Mouse (Mus musculus): ENCODE measurements at regions not wholly inside any gene's neighbourhood (a gene's known extent, or its start where the extent isn't known, plus 50 kb on each side); places are given as distances from the start of the nearest gene placed in this dataset.
"Not testable (repeated sequence)": the region's sequence is repeated elsewhere in the genome, so short reads cannot be mapped to it uniquely, and the experiment has no call there.

- H3K9ac ChIP-seq (replicated peaks; ENCODE audit: low read depth, low read length) = peak overlapping the region; percentile 56
- no peaks in the 10 kb centered on the region for H3K27me3 ChIP-seq (ENCODE audit: control insufficient read depth, insufficient read depth, low read length)
- H3K36me3 ChIP-seq (ENCODE audit: control insufficient read depth, insufficient read depth, low read length) = no peaks in the 10 kb centered on the region
- H3K27ac ChIP-seq (ENCODE audit: low read depth, low read length) = peak overlapping the region; percentile 92
- 1% methylated on average over 38 of the region's 38 CpGs for WGBS
- no peaks in the 10 kb centered on the region for H3K9me3 ChIP-seq (ENCODE audit: control insufficient read depth, low read length)
- peak overlapping the region; percentile 74 for H3K4me2 ChIP-seq (ENCODE audit: low read depth, low read length)
- peak; percentile 93 for ATAC-seq (ENCODE audit: low read depth)
- H3K4me3 ChIP-seq (ENCODE audit: low read depth, low read length) = peak overlapping the region; percentile 38
- peaks cover 16% of the 10 kb centered on the region; the same call in 1 of the 2 replicates for H3K4me1 ChIP-seq (ENCODE audit: control insufficient read depth, insufficient read depth, low read length)
Observed at GRCm38 (mm10) chr13:83744981-83745555, 241.2 kb downstream of the Mef2c start.

GRCm38 (mm10) chr13:83745961-83746360 is 242.1 kb downstream of the Mef2c start:
- Histone ChIP-seq H3K4me1 (ENCODE audit: control insufficient read depth, insufficient read depth, low read length) (peaks cover 19% of the 10 kb centered on the region; the same call in 1 of the 2 replicates), H3K4me3 (ENCODE audit: low read depth, low read length) (no peak overlapping the region), H3K9me3 (ENCODE audit: control insufficient read depth, low read length) (no peaks in the 10 kb centered on the region), H3K27me3 (ENCODE audit: control insufficient read depth, insufficient read depth, low read length) (no peaks in the 10 kb centered on the region), H3K36me3 (ENCODE audit: control insufficient read depth, insufficient read depth, low read length) (no peaks in the 10 kb centered on the region), H3K4me2 (ENCODE audit: low read depth, low read length) (peak overlapping the region; percentile 74), H3K27ac (ENCODE audit: low read depth, low read length) (peak overlapping the region; percentile 92), H3K9ac (replicated peaks; ENCODE audit: low read depth, low read length) (no peak overlapping the region)
- 80% methylated on average over 5 of the region's 5 CpGs for whole genome bisulfite sequencing
- no peak for ATAC-seq (ENCODE audit: low read depth)

DNA sequence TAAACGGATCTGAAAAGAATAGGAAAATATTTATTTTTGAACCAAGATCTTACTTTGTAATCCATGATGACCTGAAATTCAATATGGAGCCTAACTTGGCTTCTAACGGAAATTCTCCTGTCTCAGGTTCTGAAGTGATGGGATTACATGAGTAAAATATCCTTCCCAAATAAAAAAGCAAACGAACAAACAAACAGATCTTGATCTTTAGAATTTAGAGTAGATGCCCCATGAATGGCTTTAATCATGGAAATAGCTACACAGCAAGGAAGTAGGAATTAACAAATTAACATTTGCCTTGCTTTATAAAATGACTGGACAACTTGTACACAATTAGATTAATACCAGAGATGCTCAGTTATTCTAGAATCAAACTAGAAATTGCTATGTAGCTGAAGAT is 243.8 kb downstream of the Mef2c start:
- H3K9ac ChIP-seq (replicated peaks; ENCODE audit: low read depth, low read length) = no peak overlapping the region
- peak overlapping the region; percentile 40; the same call in 1 of the 2 replicates for H3K27ac ChIP-seq (ENCODE audit: low read depth, low read length)
- peaks cover 19% of the 10 kb centered on the region; the same call in 1 of the 2 replicates for H3K4me1 ChIP-seq (ENCODE audit: control insufficient read depth, insufficient read depth, low read length)
- no peaks in the 10 kb centered on the region for H3K9me3 ChIP-seq (ENCODE audit: control insufficient read depth, low read length)
- no peaks in the 10 kb centered on the region for H3K27me3 ChIP-seq (ENCODE audit: control insufficient read depth, insufficient read depth, low read length)
- WGBS = 80% methylated on average over 3 of the region's 3 CpGs
- H3K4me2 ChIP-seq (ENCODE audit: low read depth, low read length) = no peak overlapping the region
- no peak overlapping the region for H3K4me3 ChIP-seq (ENCODE audit: low read depth, low read length)
- H3K36me3 ChIP-seq (ENCODE audit: control insufficient read depth, insufficient read depth, low read length) = no peaks in the 10 kb centered on the region
- no peak for ATAC-seq (ENCODE audit: low read depth)

- Histone ChIP-seq H3K36me3 (ENCODE audit: control insufficient read depth, insufficient read depth, low read length) (no peaks in the 10 kb centered on the region), H3K9ac (replicated peaks; ENCODE audit: low read depth, low read length) (no peak overlapping the region; the same call in 1 of the 2 replicates), H3K4me1 (ENCODE audit: control insufficient read depth, insufficient read depth, low read length) (peaks cover 16% of the 10 kb centered on the region; the same call in 1 of the 2 replicates), H3K9me3 (ENCODE audit: control insufficient read depth, low read length) (no peaks in the 10 kb centered on the region), H3K27ac (ENCODE audit: low read depth, low read length) (peak overlapping the region; percentile 90), H3K27me3 (ENCODE audit: control insufficient read depth, insufficient read depth, low read length) (no peaks in the 10 kb centered on the region), H3K4me3 (ENCODE audit: low read depth, low read length) (no peak overlapping the region; the same call in 1 of the 2 replicates), H3K4me2 (ENCODE audit: low read depth, low read length) (peak overlapping the region; percentile 35)
- peak; percentile 33 for ATAC-seq (ENCODE audit: low read depth)
- WGBS = 27% methylated on average over 8 of the region's 8 CpGs
Observed at GRCm38 (mm10) chr13:83749376-83750150, 245.7 kb downstream of the Mef2c start.

GRCm38 (mm10) chr13:83750437-83750836 is 246.6 kb downstream of the Mef2c start:
- ATAC-seq (ENCODE audit: low read depth) = no peak
- Histone ChIP-seq H3K27ac (ENCODE audit: low read depth, low read length) (peak overlapping the region; percentile 76), H3K4me2 (ENCODE audit: low read depth, low read length) (no peak overlapping the region), H3K27me3 (ENCODE audit: control insufficient read depth, insufficient read depth, low read length) (no peaks in the 10 kb centered on the region), H3K9me3 (ENCODE audit: control insufficient read depth, low read length) (no peaks in the 10 kb centered on the region), H3K4me1 (ENCODE audit: control insufficient read depth, insufficient read depth, low read length) (peaks cover 13% of the 10 kb centered on the region; the same call in 1 of the 2 replicates), H3K4me3 (ENCODE audit: low read depth, low read length) (no peak overlapping the region), H3K36me3 (ENCODE audit: control insufficient read depth, insufficient read depth, low read length) (no peaks in the 10 kb centered on the region), H3K9ac (replicated peaks; ENCODE audit: low read depth, low read length) (no peak overlapping the region)
- WGBS = 46% methylated on average over 4 of the region's 4 CpGs

DNA sequence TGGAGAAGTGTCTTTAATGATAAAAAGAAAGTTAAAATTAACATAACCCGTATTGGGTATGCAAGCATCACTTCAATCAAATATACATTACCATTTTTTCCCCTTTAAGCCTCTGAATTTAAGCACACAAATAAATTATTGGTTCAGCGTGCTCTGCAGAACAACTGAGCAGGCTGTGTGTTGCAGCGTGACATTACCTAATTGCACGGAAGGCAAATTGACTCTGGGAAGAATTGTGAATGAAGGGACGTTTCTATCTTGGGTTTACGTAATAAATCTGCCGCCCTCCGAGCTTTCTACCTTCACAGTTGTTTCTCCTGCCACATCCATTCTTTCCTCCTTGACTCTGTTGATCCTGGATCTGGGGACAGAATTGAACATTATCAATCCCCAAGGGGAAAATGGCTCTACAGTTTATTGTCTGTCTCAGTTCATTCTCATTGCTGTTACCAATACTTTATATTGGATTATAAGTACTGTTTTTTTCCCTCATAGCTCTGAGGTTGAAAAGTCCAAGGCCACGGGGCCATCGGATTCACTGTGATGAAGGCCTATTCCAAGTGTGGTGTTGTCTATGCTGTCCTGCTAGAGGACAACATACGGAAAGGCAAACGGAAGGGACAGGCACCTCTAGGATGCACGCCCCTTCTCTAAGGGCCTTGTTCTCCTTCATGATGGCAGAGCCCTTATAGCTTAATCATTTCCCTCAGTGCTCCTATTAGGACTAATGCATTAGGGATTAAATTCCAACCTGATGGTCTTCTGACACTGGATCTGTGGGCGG is 256.7 kb downstream of the Mef2c start:
- H3K4me3 ChIP-seq (ENCODE audit: low read depth, low read length) = no peak overlapping the region
- H3K9me3 ChIP-seq (ENCODE audit: control insufficient read depth, low read length) = no peaks in the 10 kb centered on the region
- H3K9ac ChIP-seq (replicated peaks; ENCODE audit: low read depth, low read length) = no peak overlapping the region
- H3K4me2 ChIP-seq (ENCODE audit: low read depth, low read length) = no peak overlapping the region
- H3K27me3 ChIP-seq (ENCODE audit: control insufficient read depth, insufficient read depth, low read length) = no peaks in the 10 kb centered on the region
- WGBS = 53% methylated on average over 14 of the region's 14 CpGs
- 0 out of 2 replicates have a peak overlapping the region, but pooled peaks have one; percentile 44 for H3K27ac ChIP-seq (ENCODE audit: low read depth, low read length)
- ATAC-seq (ENCODE audit: low read depth) = peak; percentile 44; the same call in 1 of the 2 replicates
- no peaks in the 10 kb centered on the region for H3K36me3 ChIP-seq (ENCODE audit: control insufficient read depth, insufficient read depth, low read length)
- 0 out of 2 replicates have a peak, but pooled peaks cover 2% of the 10 kb centered on the region for H3K4me1 ChIP-seq (ENCODE audit: control insufficient read depth, insufficient read depth, low read length)

DNA sequence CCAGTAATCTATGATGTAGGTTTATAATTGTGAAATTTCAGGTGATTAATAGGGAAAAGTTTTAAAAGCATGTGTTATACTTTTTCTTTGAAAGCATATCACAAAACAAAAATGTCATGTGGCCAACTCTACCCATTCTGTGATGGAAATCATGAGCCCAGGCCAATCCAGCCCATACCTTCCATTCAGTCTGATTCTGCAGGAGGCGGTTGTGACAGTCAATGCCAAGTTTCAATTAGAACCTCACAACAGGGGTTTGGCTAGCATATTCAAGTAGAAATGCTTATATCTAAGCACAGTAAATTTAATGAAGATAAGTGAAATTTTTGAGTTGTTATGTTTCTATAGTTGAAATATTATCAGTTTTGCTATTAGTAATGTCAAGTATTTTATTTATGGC is 258.6 kb downstream of the Mef2c start:
- Histone ChIP-seq H3K36me3 (ENCODE audit: control insufficient read depth, insufficient read depth, low read length) (no peaks in the 10 kb centered on the region), H3K4me1 (ENCODE audit: control insufficient read depth, insufficient read depth, low read length) (0 out of 2 replicates have a peak, but pooled peaks cover 2% of the 10 kb centered on the region), H3K9ac (replicated peaks; ENCODE audit: low read depth, low read length) (no peak overlapping the region), H3K4me3 (ENCODE audit: low read depth, low read length) (no peak overlapping the region), H3K27me3 (ENCODE audit: control insufficient read depth, insufficient read depth, low read length) (no peaks in the 10 kb centered on the region), H3K9me3 (ENCODE audit: control insufficient read depth, low read length) (no peaks in the 10 kb centered on the region), H3K4me2 (ENCODE audit: low read depth, low read length) (no peak overlapping the region), H3K27ac (ENCODE audit: low read depth, low read length) (no peak overlapping the region)
- 87% methylated on average over 1 of the region's 1 CpGs for WGBS
- ATAC-seq (ENCODE audit: low read depth) = no peak

DNA sequence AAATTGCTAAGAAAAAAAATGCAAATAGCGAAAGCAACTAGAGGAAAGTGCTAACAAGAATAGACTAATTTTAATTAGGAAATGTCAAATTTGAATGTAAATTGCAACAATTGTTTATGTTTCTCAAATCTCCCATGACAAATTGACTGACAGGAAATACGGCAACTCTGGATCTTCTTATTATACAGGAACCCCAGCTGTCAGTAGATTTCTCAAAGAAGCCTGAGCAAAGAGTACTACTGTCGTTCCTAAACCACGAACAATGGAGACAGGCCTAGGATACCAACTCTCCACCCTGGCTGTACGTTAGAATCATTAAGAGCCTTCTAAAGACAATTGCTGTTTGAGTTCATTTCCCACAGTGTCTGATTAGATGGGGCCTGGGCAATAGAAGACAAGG is 259.5 kb downstream of the Mef2c start:
- not testable (repeated sequence) for H3K36me3 ChIP-seq (ENCODE audit: control insufficient read depth, insufficient read depth, low read length); H3K4me2 ChIP-seq (ENCODE audit: low read depth, low read length); H3K4me1 ChIP-seq (ENCODE audit: control insufficient read depth, insufficient read depth, low read length); H3K9ac ChIP-seq (replicated peaks; ENCODE audit: low read depth, low read length); H3K27me3 ChIP-seq (ENCODE audit: control insufficient read depth, insufficient read depth, low read length); H3K27ac ChIP-seq (ENCODE audit: low read depth, low read length); H3K9me3 ChIP-seq (ENCODE audit: control insufficient read depth, low read length); H3K4me3 ChIP-seq (ENCODE audit: low read depth, low read length); ATAC-seq (ENCODE audit: low read depth)
- WGBS = 44% methylated on average over 5 of the region's 5 CpGs
